ENCODE assay signal across 7 mouse cellular contexts in genomic region chr16:57548608-57549007, GRCm38 (mm10). TPM values are rescaled to one million over a fixed set of nuclear protein-coding genes. Genes with fewer than 3 reads are reported as not detected.
DNase-seq lines count a peak whose midpoint lies in the region; ATAC-seq and TF ChIP-seq lines count a peak whose summit lies in the region.

No protein-coding gene starts in this region.

- no peak for DNase-seq in limb, embryonic 14.5 days (ENCODE audit: low spot score)
- DNase-seq in adrenal gland, postnatal 14 days = no peak

- no peaks in the 10 kb centered on the region for H3K9me3 ChIP-seq in megakaryocyte, embryonic 14.5 days
- no peaks in the 10 kb centered on the region for H3K9me3 ChIP-seq in forebrain, embryonic 13.5 days (replicated peaks)
- H3K9me3 ChIP-seq in limb, embryonic 14.5 days (ENCODE audit: control insufficient read depth, low read length) = no peaks in the 10 kb centered on the region
- no peaks in the 10 kb centered on the region for H3K9me3 ChIP-seq in stomach, embryonic 15.5 days

- peak overlapping the region; percentile 79 for H3K9ac ChIP-seq in forebrain, embryonic 13.5 days
- H3K9ac ChIP-seq in limb, embryonic 14.5 days (ENCODE audit: low read depth, low read length, severe bottlenecking) = peak overlapping the region; percentile 89
- peak overlapping the region; percentile 34; the same call in 1 of the 2 replicates for H3K9ac ChIP-seq in stomach, embryonic 15.5 days

- H3K4me3 ChIP-seq in megakaryocyte, embryonic 14.5 days (replicated peaks) = peak overlapping the region; percentile 93
- H3K4me3 ChIP-seq in forebrain, embryonic 13.5 days = peak overlapping the region; percentile 67
- peak overlapping the region; percentile 63 for H3K4me3 ChIP-seq in limb, embryonic 14.5 days (replicated peaks; ENCODE audit: low read length)
- H3K4me3 ChIP-seq in stomach, embryonic 15.5 days (replicated peaks) = peak overlapping the region; percentile 82

- no peaks in the 10 kb centered on the region for H3K27me3 ChIP-seq in megakaryocyte, embryonic 14.5 days (replicated peaks)
- 0 out of 2 replicates have a peak, but pooled peaks cover 18% of the 10 kb centered on the region for H3K27me3 ChIP-seq in forebrain, embryonic 13.5 days
- no peaks in the 10 kb centered on the region for H3K27me3 ChIP-seq in limb, embryonic 14.5 days (ENCODE audit: control insufficient read depth, insufficient read depth, low read length)
- H3K27me3 ChIP-seq in stomach, embryonic 15.5 days (replicated peaks) = no peaks in the 10 kb centered on the region

- 74% methylated on average over 2 of the region's 2 CpGs for WGBS in forebrain, embryonic 13.5 days
- WGBS in limb, embryonic 14.5 days = 17% methylated on average over 2 of the region's 2 CpGs
- WGBS in stomach, embryonic 15.5 days = 41% methylated on average over 2 of the region's 2 CpGs

- peak overlapping the region; percentile 83 for H3K4me2 ChIP-seq in forebrain, embryonic 13.5 days
- H3K4me2 ChIP-seq in limb, embryonic 14.5 days (replicated peaks; ENCODE audit: low read depth, low read length, severe bottlenecking) = peak overlapping the region; percentile 77
- peak overlapping the region; percentile 89 for H3K4me2 ChIP-seq in stomach, embryonic 15.5 days

- H3K36me3 ChIP-seq in megakaryocyte, embryonic 14.5 days (replicated peaks; ENCODE audit: low read length) = peaks cover 11% of the 10 kb centered on the region
- H3K36me3 ChIP-seq in forebrain, embryonic 13.5 days (ENCODE audit: poor library complexity, severe bottlenecking) = no peaks in the 10 kb centered on the region
- peaks cover 8% of the 10 kb centered on the region; the same call in 1 of the 2 replicates for H3K36me3 ChIP-seq in limb, embryonic 14.5 days (ENCODE audit: control insufficient read depth, insufficient read depth, low read length)
- H3K36me3 ChIP-seq in stomach, embryonic 15.5 days = no peaks in the 10 kb centered on the region

- H3K4me1 ChIP-seq in megakaryocyte, embryonic 14.5 days = peaks cover 48% of the 10 kb centered on the region
- peaks cover 11% of the 10 kb centered on the region; the same call in 1 of the 2 replicates for H3K4me1 ChIP-seq in forebrain, embryonic 13.5 days
- peaks cover 9% of the 10 kb centered on the region; the same call in 1 of the 2 replicates for H3K4me1 ChIP-seq in limb, embryonic 14.5 days (ENCODE audit: control insufficient read depth, insufficient read depth, low read length)
- peaks cover 1% of the 10 kb centered on the region; the same call in 1 of the 2 replicates for H3K4me1 ChIP-seq in stomach, embryonic 15.5 days

- H3K27ac ChIP-seq in forebrain, embryonic 13.5 days = no peak overlapping the region
- peak overlapping the region; percentile 79 for H3K27ac ChIP-seq in limb, embryonic 14.5 days (replicated peaks; ENCODE audit: low read depth, low read length)
- peak overlapping the region; percentile 80 for H3K27ac ChIP-seq in stomach, embryonic 15.5 days

- no peak for ATAC-seq in megakaryocyte, adult 5-6 weeks (ENCODE audit: poor library complexity, severe bottlenecking)
- no peak for ATAC-seq in forebrain, embryonic 13.5 days
- peak; percentile 65; the same call in 1 of the 2 replicates for ATAC-seq in limb, embryonic 14.5 days (ENCODE audit: low FRiP score, low read depth)
- ATAC-seq in stomach, embryonic 15.5 days (ENCODE audit: insufficient read depth, low FRiP score, low read depth) = no peak
- no peak for ATAC-seq in frontal cortex, adult (ENCODE audit: low TSS enrichment)

- TF ChIP-seq POLR2A in limb, embryonic 14.5 days (IDR thresholded peaks at IDR 0.05; ENCODE audit: borderline replicate concordance, extremely low read depth, insufficient read depth, insufficient read length) = no peak

RNA-seq across cellular contexts. Expression of gene Cmss1, which starts 58.1 kb away (rescaled TPM):
- polyA plus RNA-seq in megakaryocyte, embryonic 14.5 days (2012; ENCODE audit: insufficient read depth, low replicate concordance) = 18.3 and 36.3 TPM in 2 replicates
- 4.6 and 6.2 TPM in 2 replicates for total RNA-seq in megakaryocyte, adult 5-6 weeks (2015)
- 18.0 and 20.1 TPM in 2 replicates for total RNA-seq in megakaryocyte, adult 5-6 weeks (2017)
- 43.9 and 45.2 TPM in 2 replicates for polyA plus RNA-seq in forebrain, embryonic 13.5 days (2015; fragmentation: Nextera tagmentation; extraction: Ambion mirVana)
- 9.9 and 10.9 TPM in 2 replicates for polyA plus RNA-seq in limb, embryonic 14.5 days (2012; rRNA removed)
- polyA plus RNA-seq in limb, embryonic 14.5 days (2014; fragmentation: Nextera tagmentation; extraction: Ambion mirVana) = 45.3 and 46.5 TPM in 2 replicates
- 45.0 and 45.8 TPM in 2 replicates for polyA plus RNA-seq in stomach, embryonic 15.5 days (2015; fragmentation: Nextera tagmentation; extraction: Ambion mirVana)
- 17.1 and 20.6 TPM in 2 replicates for total RNA-seq in adrenal gland, postnatal 14 days (2021)

Comparison
In these comparisons a context has a peak if more than half of its experiments do, and no peak if none do; other contexts are left out.
1. H3K9ac ChIP-seq: peak in every context shown above with its lines; median percentile 89 in limb, embryonic 14.5 days; 79 in forebrain, embryonic 13.5 days; 34 in stomach, embryonic 15.5 days.